Mouse (Mus musculus) small intestine, adult 2 months (tissue): ENCODE measurements at regions not wholly inside any gene's neighbourhood (a gene's known extent, or its start where the extent isn't known, plus 50 kb on each side); places are given as distances from the start of the nearest gene placed in this dataset.

Source experiments
- H3K27ac ChIP-seq: fragments of 200-500 bp; 2 replicates; pipeline ENCODE4 v1.5.1; 2012; ENCODE audit warnings: low read depth, low read length, control low read depth, inconsistent platforms; ENCODE audit not compliant: insufficient read depth
- H3K27me3 ChIP-seq: fragments of 200-500 bp; 2 replicates; pipeline ENCODE4 v1.6.1; 2012; ENCODE audit warnings: mild to moderate bottlenecking, moderate library complexity, low read length, inconsistent platforms; ENCODE audit not compliant: control insufficient read depth, insufficient read depth
- H3K36me3 ChIP-seq: fragments of 200-500 bp; 2 replicates; pipeline ENCODE4 v1.6.1; 2012; ENCODE audit warnings: mild to moderate bottlenecking, low read length, control low read depth, inconsistent platforms; ENCODE audit not compliant: control insufficient read depth, insufficient read depth
- H3K4me1 ChIP-seq: fragments of 200-500 bp; 2 replicates; pipeline ENCODE4 v1.6.1; 2012; ENCODE audit warnings: low read length, inconsistent platforms, mixed read lengths; ENCODE audit not compliant: control insufficient read depth, insufficient read depth, insufficient read length
- H3K4me3 ChIP-seq: fragments of 200-500 bp; 2 replicates; pipeline ENCODE4 v1.5.1; 2012; ENCODE audit warnings: low read depth, mild to moderate bottlenecking, control low read depth, inconsistent platforms, low read length, moderate library complexity
- CTCF ChIP-seq: fragments of 200-500 bp; IDR thresholded peaks from 2 replicates; pipeline ENCODE4 v1.5.1; 2012; ENCODE audit warnings: low read depth, mild to moderate bottlenecking, control low read depth, inconsistent platforms, low read length, moderate library complexity, mixed read lengths; ENCODE audit not compliant: insufficient replicate concordance, insufficient read length; ENCODE audit errors: extremely low read depth
- POLR2A ChIP-seq: fragments of 200-500 bp; IDR thresholded peaks from 2 replicates; pipeline ENCODE4 v1.6.1; 2012; ENCODE audit warnings: low read depth, mild to moderate bottlenecking, control low read depth, inconsistent platforms, low read length, moderate library complexity
- WGBS: fragments of 180-500 bp; shearing (Covaris S2); methylation state at CpG from one replicate; pipeline ENCODE4 v1.1.7; 2018; 5-methylcytosine and 5-hydroxymethylcytosine counted together

- Histone ChIP-seq H3K27me3 (no peaks in the 10 kb centered on the region), H3K27ac (no peak overlapping the region), H3K4me1 (no peaks in the 10 kb centered on the region), H3K4me3 (no peak overlapping the region), H3K36me3 (no peaks in the 10 kb centered on the region)
- TF ChIP-seq POLR2A (no peak), CTCF (no peak)
- 84% methylated on average over 5 of the region's 5 CpGs for WGBS
Measured at GRCm38 (mm10) chr8:92132526-92132925, 224.9 kb upstream of the Irx5 start.

DNA sequence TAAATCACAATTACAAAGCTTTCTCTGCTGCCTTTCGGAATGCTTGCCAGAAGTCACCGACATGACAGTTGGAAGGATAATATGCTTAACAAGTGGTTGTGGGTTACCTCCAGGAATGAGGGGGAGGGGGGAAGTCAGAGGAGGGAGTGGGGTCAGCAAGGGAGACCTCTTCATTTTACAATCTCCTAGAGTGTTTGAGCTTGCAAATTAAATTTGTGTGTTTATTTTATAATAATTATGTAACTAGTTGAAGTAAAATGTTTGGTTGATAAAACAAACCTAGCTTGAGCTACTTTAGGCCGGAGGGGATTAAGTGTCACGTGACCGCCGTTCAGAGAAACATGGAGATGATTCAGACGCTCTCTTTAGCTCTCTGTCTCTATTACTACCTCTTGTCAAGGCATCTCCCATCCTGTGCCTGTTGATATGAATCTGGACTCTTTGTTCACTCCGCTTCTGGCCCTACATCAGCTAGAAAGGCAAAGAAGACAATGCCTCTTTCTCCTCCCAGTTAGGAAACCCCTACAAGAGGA is 227.3 kb upstream of the Irx5 start:
- no peak for TF ChIP-seq CTCF
- TF ChIP-seq POLR2A: no peak
- 62% methylated on average over 8 of the region's 8 CpGs for WGBS

GRCm38 (mm10) chr8:92129241-92130015 is 228.0 kb upstream of the Irx5 start:
- no peaks in the 10 kb centered on the region for H3K36me3 ChIP-seq
- TF ChIP-seq CTCF (no peak), POLR2A (no peak)
- no peak overlapping the region for H3K4me3 ChIP-seq
- no peaks in the 10 kb centered on the region for H3K27me3 ChIP-seq
- no peak overlapping the region for H3K27ac ChIP-seq
- H3K4me1 ChIP-seq: no peaks in the 10 kb centered on the region
- 57% methylated on average over 6 of the region's 6 CpGs for WGBS

More for the DNA sequence above, 227.3 kb upstream of the Irx5 start:
- Histone ChIP-seq H3K4me1 (no peaks in the 10 kb centered on the region), H3K4me3 (no peak overlapping the region), H3K27ac (no peak overlapping the region), H3K36me3 (no peaks in the 10 kb centered on the region), H3K27me3 (no peaks in the 10 kb centered on the region)

GRCm38 (mm10) chr8:92125631-92126030 is 231.8 kb upstream of the Irx5 start:
- WGBS: 63% methylated on average over 3 of the region's 3 CpGs
- TF ChIP-seq POLR2A: no peak
- TF ChIP-seq CTCF: no peak
- H3K27me3 ChIP-seq: no peaks in the 10 kb centered on the region
- no peaks in the 10 kb centered on the region for H3K4me1 ChIP-seq
- H3K27ac ChIP-seq: no peak overlapping the region
- no peaks in the 10 kb centered on the region for H3K36me3 ChIP-seq
- H3K4me3 ChIP-seq: no peak overlapping the region

GRCm38 (mm10) chr8:92121296-92121695 is 236.1 kb upstream of the Irx5 start:
- 39% methylated on average over 2 of the region's 2 CpGs for WGBS
- Histone ChIP-seq H3K36me3 (no peaks in the 10 kb centered on the region), H3K27ac (no peak overlapping the region), H3K27me3 (no peaks in the 10 kb centered on the region), H3K4me1 (no peaks in the 10 kb centered on the region), H3K4me3 (no peak overlapping the region)
- TF ChIP-seq CTCF (no peak), POLR2A (no peak)

DNA sequence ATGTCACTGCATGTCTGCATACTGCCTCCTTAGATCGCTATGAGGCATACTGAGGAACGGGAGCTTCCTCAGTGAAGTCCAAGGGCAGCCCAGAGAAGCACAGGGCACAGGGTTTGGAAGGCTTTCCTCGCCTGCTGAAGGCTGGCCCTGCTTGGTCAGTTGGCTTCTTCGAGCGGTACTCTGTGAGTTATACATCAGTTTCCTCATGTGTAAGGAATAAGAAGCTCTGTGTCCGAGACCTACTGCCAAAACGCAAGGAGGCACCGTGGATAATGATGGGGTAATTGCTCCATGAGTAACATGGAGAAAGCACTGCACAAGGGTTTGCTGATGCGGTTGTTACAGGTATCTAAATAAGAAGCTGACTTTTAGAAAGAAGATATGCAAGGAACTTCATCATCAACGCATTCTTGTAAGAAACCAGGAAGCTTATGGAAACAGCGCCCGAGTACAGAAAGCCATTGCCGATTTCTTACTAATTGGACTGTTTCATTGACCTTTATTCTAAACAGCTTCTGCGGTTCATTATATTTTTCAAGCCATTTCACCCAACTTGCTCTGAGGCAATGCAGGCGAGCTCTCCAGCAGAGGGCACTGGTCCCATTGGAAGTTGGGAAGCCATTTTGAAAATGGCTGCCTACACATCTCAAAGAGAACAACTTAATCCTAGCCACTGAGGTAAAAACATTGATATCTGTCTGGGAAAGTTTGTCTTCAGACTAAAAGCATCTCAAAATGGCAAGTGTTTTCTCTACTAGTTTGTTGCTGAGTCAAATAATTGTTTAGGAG is 241.8 kb upstream of the Irx5 start:
- H3K27ac ChIP-seq: no peak overlapping the region
- TF ChIP-seq POLR2A (no peak), CTCF (peak; percentile 13; the same call in 1 of the 2 replicates)
- H3K36me3 ChIP-seq: no peaks in the 10 kb centered on the region
- no peaks in the 10 kb centered on the region for H3K27me3 ChIP-seq
- 92% methylated on average over 15 of the region's 15 CpGs for WGBS
- H3K4me1 ChIP-seq: no peaks in the 10 kb centered on the region
- no peak overlapping the region for H3K4me3 ChIP-seq
